Mouse (Mus musculus) hindbrain, embryonic 15.5 days (tissue): Measurements from ENCODE around the gene Hgd. TPM values are rescaled to one million over a fixed set of nuclear protein-coding genes. Genes with fewer than 3 reads are reported as not detected.
A peak's percentile ranks its signal among the peaks of the same experiment; 100 is the strongest.

Source experiments
- ATAC-seq: fragments of 200-750 bp; cut with Nextera tagmentation; 2 replicates; pipeline ENCODE4 v1.8.0; 2017; ENCODE audit warnings: low read depth, moderate number of reproducible peaks, moderate TSS enrichment; ENCODE audit not compliant: low FRiP score
- H3K27ac ChIP-seq: fragments of 300-500 bp; sonication (generic); replicated peaks from 2 replicates; pipeline ENCODE4 v1.5.1; 2015; ENCODE audit warnings: mild to moderate bottlenecking, inconsistent platforms
- H3K27me3 ChIP-seq: fragments of 300-500 bp; sonication (generic); 2 replicates; pipeline ENCODE4 v1.6.1; 2015; ENCODE audit warnings: control low read depth, inconsistent platforms
- H3K36me3 ChIP-seq: fragments of 300-500 bp; sonication (generic); 2 replicates; pipeline ENCODE4 v1.6.1; 2015; ENCODE audit warnings: control low read depth, inconsistent platforms
- H3K4me1 ChIP-seq: fragments of 300-500 bp; sonication (generic); replicated peaks from 2 replicates; pipeline ENCODE4 v1.6.1; 2015; ENCODE audit warnings: control low read depth, inconsistent platforms
- H3K4me2 ChIP-seq: fragments of 300-500 bp; sonication (generic); 2 replicates; pipeline ENCODE4 v1.6.1; 2015; ENCODE audit warnings: moderate library complexity, mild to moderate bottlenecking, inconsistent platforms
- H3K4me3 ChIP-seq: fragments of 300-500 bp; sonication (generic); 2 replicates; pipeline ENCODE4 v1.5.1; 2015; ENCODE audit warnings: mild to moderate bottlenecking, inconsistent platforms
- H3K9ac ChIP-seq: fragments of 300-500 bp; sonication (generic); 2 replicates; pipeline ENCODE4 v1.6.1; 2015; ENCODE audit warnings: inconsistent platforms
- H3K9me3 ChIP-seq: fragments of 300-500 bp; sonication (generic); 2 replicates; pipeline ENCODE4 v1.6.1; 2016; ENCODE audit warnings: control low read depth, inconsistent platforms
- WGBS: fragments of 180-500 bp; shearing (Covaris S2); methylation state at CpG from one replicate; pipeline ENCODE4 v1.1.7; 2015; 5-methylcytosine and 5-hydroxymethylcytosine counted together
- polyA plus RNA-seq: library from polyadenylated mRNA; unstranded; fragments of >200 nt; fragmentation: Nextera tagmentation; extraction: Ambion mirVana; gene quantifications from 2 replicates; pipeline ENCODE4 v1.2.1, GENCODE M21; 2015

Hgd gene
- polyA plus RNA-seq, 1 experiment from 2014 or later: 0.19 TPM

DNA sequence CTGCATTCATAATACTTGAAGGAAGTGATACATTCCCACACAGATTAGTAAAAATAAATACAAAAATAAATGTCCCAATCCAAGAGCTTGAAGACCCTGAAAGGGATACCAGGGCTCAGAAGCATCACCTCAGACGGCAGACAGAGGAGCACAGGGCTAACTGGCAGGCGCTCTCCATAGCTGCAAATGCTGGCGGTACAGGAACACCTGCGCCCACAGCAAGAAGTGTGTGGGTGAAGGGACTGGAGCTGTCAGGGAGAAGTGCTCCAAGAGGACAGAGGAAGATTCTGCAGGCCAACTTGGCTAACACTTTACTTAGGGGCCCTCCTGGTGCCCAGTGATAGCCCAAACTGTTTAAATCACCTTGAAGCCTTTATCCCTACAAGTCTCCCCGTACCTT is 32.1 kb downstream of the Hgd start:
- WGBS: 90% methylated on average over 5 of the region's 5 CpGs
- Histone ChIP-seq H3K9me3 (no peaks in the 10 kb centered on the region), H3K4me3 (no peak overlapping the region), H3K4me1 (peaks cover 6% of the 10 kb centered on the region; the same call in 1 of the 2 replicates), H3K36me3 (no peaks in the 10 kb centered on the region), H3K27me3 (no peaks in the 10 kb centered on the region), H3K9ac (no peak overlapping the region), H3K4me2 (no peak overlapping the region), H3K27ac (no peak overlapping the region)
- ATAC-seq: no peak

GRCm38 (mm10) chr16:37614540-37614939 is 34.6 kb downstream of the Hgd start:
- Histone ChIP-seq H3K27ac (no peak overlapping the region), H3K36me3 (no peaks in the 10 kb centered on the region), H3K4me1 (peaks cover 17% of the 10 kb centered on the region), H3K4me2 (no peak overlapping the region), H3K4me3 (no peak overlapping the region), H3K9me3 (no peaks in the 10 kb centered on the region), H3K27me3 (no peaks in the 10 kb centered on the region), H3K9ac (no peak overlapping the region)
- whole genome bisulfite sequencing: 93% methylated on average over 9 of the region's 9 CpGs
- ATAC-seq: no peak

DNA sequence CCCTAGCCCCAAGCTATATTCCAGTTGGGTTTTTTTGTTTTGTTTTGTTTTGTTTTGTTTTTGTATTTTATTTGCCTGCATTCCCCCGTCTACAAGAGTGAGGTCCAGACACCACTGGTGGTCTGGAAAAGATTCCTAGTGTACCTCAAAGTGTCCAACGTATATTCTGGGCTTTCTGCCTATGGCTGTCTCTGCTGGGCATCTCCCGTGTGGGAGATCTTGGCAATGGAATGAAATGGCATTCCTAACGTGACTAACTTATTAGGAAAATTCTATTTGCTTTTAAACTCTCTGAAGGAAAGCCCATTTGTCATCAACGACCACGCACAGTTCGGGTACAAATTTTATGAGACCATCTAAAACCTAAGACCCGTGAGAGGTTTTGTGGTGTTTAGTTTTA is 35.5 kb downstream of the Hgd start:
- no peak for ATAC-seq
- Histone ChIP-seq H3K9me3 (no peaks in the 10 kb centered on the region), H3K9ac (no peak overlapping the region), H3K4me1 (peaks cover 12% of the 10 kb centered on the region), H3K36me3 (no peaks in the 10 kb centered on the region), H3K4me2 (no peak overlapping the region), H3K4me3 (no peak overlapping the region), H3K27me3 (no peaks in the 10 kb centered on the region), H3K27ac (no peak overlapping the region)
- WGBS: 64% methylated on average over 8 of the region's 8 CpGs

DNA sequence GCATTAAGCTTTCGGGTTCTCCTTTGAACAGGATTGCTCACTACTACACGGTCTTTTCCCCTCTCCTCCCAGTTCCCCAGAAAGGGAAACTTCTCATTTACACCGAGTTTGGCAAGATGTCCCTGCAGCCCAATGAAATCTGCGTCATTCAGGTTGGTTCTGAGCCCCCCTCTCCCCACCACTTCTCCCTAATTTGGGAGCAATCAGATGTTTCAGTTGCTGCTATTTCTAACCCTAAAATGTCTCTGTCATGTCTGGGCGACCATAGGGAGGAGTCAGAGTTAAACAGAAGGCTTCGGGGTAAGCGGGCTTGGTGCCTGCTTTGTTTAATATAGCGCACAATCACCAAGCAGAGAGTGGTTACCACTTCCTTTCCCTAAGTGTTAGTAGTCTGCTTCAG is 36.2 kb downstream of the Hgd start:
- no peaks in the 10 kb centered on the region for H3K36me3 ChIP-seq
- no peaks in the 10 kb centered on the region for H3K27me3 ChIP-seq
- H3K4me1 ChIP-seq: peaks cover 12% of the 10 kb centered on the region
- no peak overlapping the region for H3K4me2 ChIP-seq
- WGBS: 80% methylated on average over 8 of the region's 8 CpGs
- no peak overlapping the region for H3K4me3 ChIP-seq
- no peaks in the 10 kb centered on the region for H3K9me3 ChIP-seq
- no peak for ATAC-seq
- H3K9ac ChIP-seq: no peak overlapping the region
- H3K27ac ChIP-seq: no peak overlapping the region

DNA sequence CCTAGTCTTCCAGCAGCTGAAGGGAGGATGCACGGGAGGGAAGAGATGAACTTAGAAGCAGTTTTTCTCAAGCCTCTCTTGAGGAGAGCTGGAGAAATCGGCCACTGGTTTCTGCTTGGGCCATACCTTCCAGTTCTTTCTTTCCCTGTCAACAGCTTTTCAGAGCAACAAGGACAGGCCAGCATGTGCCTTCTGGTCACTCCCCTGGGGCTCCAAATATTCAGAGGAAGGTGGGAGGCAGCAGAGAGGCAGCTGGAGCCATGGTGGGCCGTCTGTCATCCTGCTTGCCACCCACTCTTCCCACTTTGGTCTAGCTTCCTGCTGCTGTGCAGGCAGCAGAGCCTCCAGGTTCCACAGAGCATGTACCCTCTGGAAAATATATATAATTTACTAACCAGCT is 37.7 kb downstream of the Hgd start:
- H3K9ac ChIP-seq: no peak overlapping the region
- 20% methylated on average over 3 of the region's 3 CpGs for WGBS
- no peaks in the 10 kb centered on the region for H3K36me3 ChIP-seq
- H3K4me3 ChIP-seq: no peak overlapping the region
- ATAC-seq: no peak
- H3K4me2 ChIP-seq: no peak overlapping the region
- no peaks in the 10 kb centered on the region for H3K9me3 ChIP-seq
- H3K27me3 ChIP-seq: no peaks in the 10 kb centered on the region
- 0 out of 2 replicates have a peak overlapping the region, but pooled peaks have one; percentile 4 for H3K27ac ChIP-seq
- H3K4me1 ChIP-seq: peaks cover 12% of the 10 kb centered on the region

DNA sequence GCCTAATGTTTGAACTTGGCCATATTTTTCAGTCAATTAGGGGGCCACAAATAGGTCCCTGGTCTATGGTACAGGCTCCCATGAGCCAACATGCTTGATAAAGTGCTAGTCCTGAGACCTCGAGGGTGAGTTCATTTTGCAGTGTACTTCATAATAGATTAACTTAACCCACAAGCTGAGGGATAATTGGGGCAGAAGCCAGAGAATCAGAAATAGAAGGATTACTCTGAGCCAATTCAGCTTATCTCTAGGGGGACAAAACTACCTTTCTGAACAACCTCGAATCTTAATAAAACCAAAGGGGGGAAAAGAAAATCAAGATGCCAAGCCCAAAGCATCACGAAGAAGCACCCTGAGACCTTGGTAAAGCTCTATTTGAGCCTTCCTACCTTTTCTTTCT is 42.5 kb downstream of the Hgd start:
- H3K9ac ChIP-seq: no peak overlapping the region
- 71% methylated on average over 3 of the region's 3 CpGs for WGBS
- no peaks in the 10 kb centered on the region for H3K36me3 ChIP-seq
- no peak overlapping the region for H3K4me3 ChIP-seq
- no peaks in the 10 kb centered on the region for H3K27me3 ChIP-seq
- no peak overlapping the region for H3K4me2 ChIP-seq
- H3K9me3 ChIP-seq: no peaks in the 10 kb centered on the region
- H3K4me1 ChIP-seq: peaks cover 14% of the 10 kb centered on the region
- no peak overlapping the region for H3K27ac ChIP-seq
- no peak for ATAC-seq

DNA sequence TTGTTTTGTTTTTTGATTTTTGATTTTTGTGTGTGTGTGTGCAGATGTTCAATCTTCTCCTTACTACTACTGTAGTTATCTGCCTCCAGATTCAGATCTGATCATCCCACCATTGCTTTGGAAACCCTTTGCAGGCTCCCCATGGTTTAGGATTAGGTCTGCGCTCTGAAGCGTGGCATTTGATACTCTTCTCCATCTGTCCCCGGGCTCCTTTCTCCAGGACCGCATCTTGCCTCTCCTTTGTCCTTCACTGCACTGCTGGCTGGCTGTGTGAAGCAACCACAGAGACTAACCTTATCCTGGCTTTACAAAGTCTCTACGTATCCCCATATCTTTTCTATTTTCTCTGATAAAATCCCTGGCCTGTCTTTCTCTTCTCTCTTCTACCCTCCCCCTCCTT is 43.0 kb downstream of the Hgd start:
- no peak overlapping the region for H3K9ac ChIP-seq

GRCm38 (mm10) chr16:37626388-37626949 is 46.5 kb downstream of the Hgd start:
- no peaks in the 10 kb centered on the region for H3K36me3 ChIP-seq
- no peak overlapping the region for H3K27ac ChIP-seq
- H3K4me3 ChIP-seq: no peak overlapping the region
- no peak overlapping the region for H3K9ac ChIP-seq
- 0 out of 2 replicates have a peak, but pooled peaks cover 13% of the 10 kb centered on the region for H3K4me1 ChIP-seq
- H3K9me3 ChIP-seq: no peaks in the 10 kb centered on the region
- no peak overlapping the region for H3K4me2 ChIP-seq
- no peak for ATAC-seq
- 62% methylated on average over 4 of the region's 4 CpGs for WGBS
- no peaks in the 10 kb centered on the region for H3K27me3 ChIP-seq

More for the DNA sequence above, 43.0 kb downstream of the Hgd start:
- ATAC-seq: 0 out of 2 replicates have a peak, but pooled peaks have one; percentile 27
- Histone ChIP-seq H3K4me3 (no peak overlapping the region), H3K27me3 (no peaks in the 10 kb centered on the region), H3K27ac (no peak overlapping the region), H3K4me1 (0 out of 2 replicates have a peak, but pooled peaks cover 9% of the 10 kb centered on the region), H3K9me3 (no peaks in the 10 kb centered on the region), H3K4me2 (no peak overlapping the region), H3K36me3 (no peaks in the 10 kb centered on the region)
- WGBS: 56% methylated on average over 5 of the region's 5 CpGs

GRCm38 (mm10) chr16:37628336-37628735 is 48.4 kb downstream of the Hgd start:
- H3K27ac ChIP-seq: no peak overlapping the region
- H3K9ac ChIP-seq: no peak overlapping the region
- H3K4me2 ChIP-seq: no peak overlapping the region
- 62% methylated on average over 9 of the region's 9 CpGs for WGBS
- no peak for ATAC-seq
- 0 out of 2 replicates have a peak, but pooled peaks cover 10% of the 10 kb centered on the region for H3K4me1 ChIP-seq
- no peaks in the 10 kb centered on the region for H3K27me3 ChIP-seq
- H3K9me3 ChIP-seq: no peaks in the 10 kb centered on the region
- H3K36me3 ChIP-seq: no peaks in the 10 kb centered on the region
- H3K4me3 ChIP-seq: no peak overlapping the region

DNA sequence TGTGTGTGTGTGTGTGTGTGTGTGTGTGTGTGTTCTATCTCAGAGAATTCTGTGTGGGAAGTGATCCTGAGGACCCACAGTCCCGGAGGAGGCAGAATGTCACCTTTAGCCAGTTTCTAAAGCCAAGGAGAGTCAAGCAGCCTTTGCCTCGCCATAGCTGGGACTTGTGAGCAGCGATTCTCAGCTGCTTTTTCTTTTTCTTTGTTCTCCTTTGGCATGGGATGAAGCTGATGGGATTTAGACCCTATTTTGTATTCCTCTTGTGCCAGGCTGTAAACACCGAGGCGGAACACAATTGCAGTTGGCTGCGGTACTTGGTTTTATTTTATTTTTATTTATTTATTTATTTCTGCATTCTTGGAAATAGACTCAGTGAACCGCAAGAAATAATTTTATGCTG is 49.1 kb downstream of the Hgd start:
- ATAC-seq: peak; percentile 74; the same call in 1 of the 2 replicates
- Histone ChIP-seq H3K4me3 (no peak overlapping the region), H3K9ac (no peak overlapping the region), H3K4me1 (0 out of 2 replicates have a peak, but pooled peaks cover 10% of the 10 kb centered on the region), H3K9me3 (no peaks in the 10 kb centered on the region), H3K27me3 (no peaks in the 10 kb centered on the region), H3K27ac (peak overlapping the region; percentile 9; the same call in 1 of the 2 replicates), H3K4me2 (no peak overlapping the region), H3K36me3 (no peaks in the 10 kb centered on the region)
- 59% methylated on average over 7 of the region's 7 CpGs for WGBS

DNA sequence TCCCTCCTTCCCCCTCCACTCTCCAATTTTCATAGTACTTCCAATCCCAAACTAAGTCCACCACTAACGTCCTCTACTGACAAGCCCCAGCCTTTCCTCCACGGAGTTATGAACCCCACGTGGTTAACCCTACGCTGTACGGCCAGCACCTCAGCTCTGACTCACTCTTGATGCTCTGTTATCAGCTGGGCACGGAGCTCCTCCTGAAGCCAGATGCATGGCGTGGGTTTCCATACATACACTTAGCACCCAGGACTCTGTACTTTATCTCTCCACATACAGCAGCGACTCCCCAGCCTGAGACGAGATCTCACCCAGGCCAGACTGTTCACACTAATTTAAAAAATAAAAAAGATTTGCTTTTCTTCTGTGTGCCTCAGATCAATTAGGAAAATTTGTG is 54.6 kb downstream of the Hgd start:
- Histone ChIP-seq H3K9me3 (no peaks in the 10 kb centered on the region), H3K4me3 (no peak overlapping the region), H3K27me3 (no peaks in the 10 kb centered on the region), H3K36me3 (no peaks in the 10 kb centered on the region), H3K4me1 (no peaks in the 10 kb centered on the region), H3K9ac (no peak overlapping the region), H3K4me2 (no peak overlapping the region), H3K27ac (no peak overlapping the region)
- 72% methylated on average over 9 of the region's 9 CpGs for WGBS
- ATAC-seq: no peak

DNA sequence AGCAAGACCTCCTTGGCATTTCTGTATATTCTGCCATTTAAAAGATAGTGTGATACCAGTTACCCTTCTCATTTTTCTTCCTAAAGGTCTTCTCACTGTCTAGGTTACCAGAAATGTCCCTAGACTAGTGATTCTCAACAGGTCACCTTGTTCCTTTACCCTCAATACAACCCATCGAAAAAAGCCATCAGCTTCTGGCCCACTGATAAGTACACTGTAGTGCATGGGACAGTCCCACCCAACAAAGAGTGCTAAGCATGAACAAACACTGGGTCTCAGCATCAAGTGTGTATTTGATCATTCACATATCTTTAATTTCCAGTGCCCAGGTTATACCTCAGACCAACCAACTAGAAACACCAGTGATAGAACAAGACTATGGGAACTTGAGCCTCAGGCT is 55.1 kb downstream of the Hgd start:
- Histone ChIP-seq H3K9me3 (no peaks in the 10 kb centered on the region), H3K27ac (no peak overlapping the region), H3K27me3 (no peaks in the 10 kb centered on the region), H3K4me2 (no peak overlapping the region), H3K9ac (no peak overlapping the region), H3K4me3 (no peak overlapping the region), H3K4me1 (no peaks in the 10 kb centered on the region), H3K36me3 (no peaks in the 10 kb centered on the region)
- WGBS: 97% methylated on average over 1 of the region's 1 CpGs
- no peak for ATAC-seq

DNA sequence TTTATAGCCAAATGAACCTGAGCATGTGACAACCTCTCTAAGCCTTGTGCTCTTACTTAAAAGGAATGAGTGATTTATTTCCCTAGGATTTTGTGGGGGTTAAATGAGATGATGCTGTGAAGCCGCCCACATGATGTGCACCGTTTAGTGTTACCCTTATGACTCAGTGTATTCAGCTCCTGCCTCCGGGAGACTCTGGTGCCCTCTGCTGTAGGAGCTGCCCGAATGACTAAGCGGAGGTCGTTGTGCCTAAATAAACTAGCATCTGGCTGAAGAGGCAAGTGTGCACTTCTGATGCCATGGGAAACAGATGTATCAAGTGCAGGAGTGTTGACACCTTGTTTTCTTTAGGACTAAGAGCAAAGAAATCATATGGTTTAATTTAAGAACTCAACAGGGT is 56.2 kb downstream of the Hgd start:
- no peaks in the 10 kb centered on the region for H3K9me3 ChIP-seq
- no peaks in the 10 kb centered on the region for H3K36me3 ChIP-seq
- ATAC-seq: no peak
- H3K9ac ChIP-seq: no peak overlapping the region
- H3K27me3 ChIP-seq: no peaks in the 10 kb centered on the region
- H3K4me2 ChIP-seq: no peak overlapping the region
- whole genome bisulfite sequencing: 67% methylated on average over 6 of the region's 6 CpGs
- no peaks in the 10 kb centered on the region for H3K4me1 ChIP-seq
- no peak overlapping the region for H3K4me3 ChIP-seq
- H3K27ac ChIP-seq: no peak overlapping the region
